Mouse (Mus musculus) heart, embryonic 10.5 days (tissue): Measurements from ENCODE around the gene Kank2. TPM values are rescaled to one million over a fixed set of nuclear protein-coding genes. Genes with fewer than 3 reads are reported as not detected.
"Not testable (repeated sequence)": the region's sequence is repeated elsewhere in the genome, so short reads cannot be mapped to it uniquely, and the experiment has no call there.

Source experiments
- DNase-seq: peaks from one replicate; pipeline ENCODE4 v3.0.0-alpha.2; 2017; ENCODE audit warnings: low spot score
- H3K27ac ChIP-seq: fragments of 300-500 bp; sonication (generic); 2 replicates; pipeline ENCODE4 v1.5.1; 2016; ENCODE audit warnings: mild to moderate bottlenecking
- H3K27me3 ChIP-seq: fragments of 300-500 bp; sonication (generic); 2 replicates; pipeline ENCODE4 v1.6.1; 2016; ENCODE audit warnings: mild to moderate bottlenecking; ENCODE audit not compliant: poor library complexity, insufficient read depth, severe bottlenecking
- H3K36me3 ChIP-seq: fragments of 300-500 bp; sonication (generic); 2 replicates; pipeline ENCODE4 v1.6.1; 2016; ENCODE audit warnings: mild to moderate bottlenecking, moderate library complexity
- H3K4me1 ChIP-seq: fragments of 300-500 bp; sonication (generic); 2 replicates; pipeline ENCODE4 v1.6.1; 2016; ENCODE audit warnings: mild to moderate bottlenecking
- H3K4me3 ChIP-seq: fragments of 300-500 bp; sonication (generic); 2 replicates; pipeline ENCODE4 v1.5.1; 2016; ENCODE audit warnings: mild to moderate bottlenecking, moderate library complexity
- H3K9me3 ChIP-seq: fragments of 300-500 bp; sonication (generic); 2 replicates; pipeline ENCODE4 v1.6.1; 2016; ENCODE audit warnings: mild to moderate bottlenecking, moderate library complexity
- WGBS: fragments of 180-500 bp; shearing (Covaris S2); methylation state at CpG from one replicate; pipeline ENCODE4 v1.1.7; 2016; 5-methylcytosine and 5-hydroxymethylcytosine counted together
- polyA plus RNA-seq: library from polyadenylated mRNA; unstranded; fragments of >200 nt; fragmentation: Nextera tagmentation; extraction: Ambion mirVana; gene quantifications from 2 replicates; pipeline ENCODE4 v1.2.1, GENCODE M21; 2016

Kank2 gene
- polyA plus RNA-seq, 1 experiment from 2014 or later, result 16.9 TPM

DNA sequence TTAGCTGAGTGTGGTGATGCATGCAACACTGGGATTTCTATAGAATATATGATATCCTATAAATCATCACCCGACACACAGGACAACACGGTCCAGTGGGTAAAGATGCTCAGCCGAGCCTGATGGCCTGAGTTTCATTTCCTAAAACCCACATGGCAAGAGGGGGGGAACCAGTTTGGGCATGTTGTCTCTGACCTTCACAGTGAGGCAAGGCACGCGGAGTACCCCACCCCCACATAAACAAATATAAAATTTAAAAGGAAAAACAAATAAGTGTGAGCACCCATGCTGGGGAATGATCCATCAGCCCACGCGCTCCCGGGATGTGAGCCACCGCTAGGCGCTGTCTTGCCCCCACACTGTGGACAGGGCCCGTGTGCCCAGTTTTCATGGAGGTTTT is 8.4 kb upstream of the Kank2 start:
- no peak overlapping the region for H3K4me3 ChIP-seq
- H3K9me3 ChIP-seq, result no peaks in the 10 kb centered on the region
- 88% methylated on average over 11 of the region's 11 CpGs for WGBS
- peaks cover 64% of the 10 kb centered on the region for H3K36me3 ChIP-seq
- H3K27me3 ChIP-seq, result no peaks in the 10 kb centered on the region
- no peak overlapping the region for H3K27ac ChIP-seq
- peaks cover 17% of the 10 kb centered on the region for H3K4me1 ChIP-seq
- DNase-seq, result no peak

DNA sequence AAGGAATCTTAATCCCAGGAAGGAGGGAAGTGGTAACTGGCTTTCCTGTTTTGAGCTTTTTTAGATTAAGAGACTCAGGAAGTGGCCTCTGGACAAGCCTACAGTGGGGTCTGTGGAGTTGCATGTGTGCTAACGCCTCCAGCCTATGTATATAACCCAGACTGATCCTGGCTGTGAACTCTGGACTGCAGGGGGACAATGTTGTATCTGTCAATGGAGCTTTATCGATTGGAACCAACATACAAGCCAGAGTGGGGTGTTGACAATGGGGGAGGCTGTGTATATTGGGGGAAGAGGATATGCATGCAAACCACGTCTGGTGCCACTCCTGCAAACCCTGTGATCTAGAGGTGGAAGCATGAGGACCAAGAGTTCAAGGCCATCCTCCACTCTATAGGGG is 7.8 kb upstream of the Kank2 start:
- no peaks in the 10 kb centered on the region for H3K9me3 ChIP-seq

DNA sequence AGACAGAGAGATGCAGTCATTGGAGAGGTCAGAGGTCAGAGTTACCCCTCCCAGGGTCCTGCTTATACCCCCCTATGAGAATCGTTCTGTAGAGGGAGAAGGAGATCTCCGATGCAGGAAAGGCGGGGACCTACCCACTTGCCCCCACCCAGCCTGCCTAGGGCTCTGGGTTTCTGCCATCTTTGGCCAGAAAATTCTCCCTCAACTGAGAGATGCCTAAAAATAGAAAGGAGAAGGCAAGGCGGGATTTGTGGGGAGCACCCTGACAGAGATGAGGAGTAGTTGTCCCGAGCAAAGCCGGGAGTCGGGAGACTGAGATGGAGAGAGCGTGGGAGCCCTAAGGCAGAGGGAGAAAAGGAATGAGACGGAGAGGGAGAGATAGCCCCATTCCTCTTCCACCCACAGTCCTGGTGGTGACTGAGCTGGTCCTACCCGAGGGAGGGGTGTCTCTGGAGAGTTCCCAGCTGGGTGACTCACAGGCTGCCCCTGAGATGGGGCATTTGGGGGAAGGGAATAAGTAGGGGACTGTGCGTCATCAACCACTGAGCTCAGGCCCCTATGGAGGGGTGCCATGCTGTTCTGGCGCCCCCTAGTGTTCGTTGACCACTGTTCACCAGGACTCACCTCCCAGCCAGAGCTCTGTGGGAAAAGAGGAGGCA is 5.6 kb upstream of the Kank2 start:
- Histone ChIP-seq H3K4me3 (peak overlapping the region; percentile 27), H3K27me3 (no peaks in the 10 kb centered on the region), H3K9me3 (no peaks in the 10 kb centered on the region), H3K27ac (peak overlapping the region; percentile 75), H3K36me3 (peaks cover 55% of the 10 kb centered on the region), H3K4me1 (peaks cover 22% of the 10 kb centered on the region)
- 29% methylated on average over 13 of the region's 13 CpGs for WGBS
- DNase-seq, result peak; percentile 91

More for the DNA sequence above, 7.8 kb upstream of the Kank2 start:
- no peak overlapping the region for H3K4me3 ChIP-seq
- H3K4me1 ChIP-seq, result peaks cover 17% of the 10 kb centered on the region
- WGBS, result 72% methylated on average over 3 of the region's 3 CpGs
- peaks cover 64% of the 10 kb centered on the region for H3K36me3 ChIP-seq
- H3K27ac ChIP-seq, result no peak overlapping the region
- no peak for DNase-seq
- no peaks in the 10 kb centered on the region for H3K27me3 ChIP-seq

- 91% methylated on average over 7 of the region's 7 CpGs for WGBS
- peaks cover 38% of the 10 kb centered on the region for H3K4me1 ChIP-seq
These were observed 3.0 kb upstream of the Kank2 start for GRCm38 (mm10) chr9:21801591-21801990.

GRCm38 (mm10) chr9:21801121-21801520 is 2.6 kb upstream of the Kank2 start:
- Histone ChIP-seq H3K36me3 (peaks cover 40% of the 10 kb centered on the region), H3K4me1 (peaks cover 43% of the 10 kb centered on the region), H3K27me3 (no peaks in the 10 kb centered on the region), H3K4me3 (no peak overlapping the region), H3K9me3 (no peaks in the 10 kb centered on the region), H3K27ac (no peak overlapping the region)
- WGBS, result 72% methylated on average over 7 of the region's 7 CpGs
- no peak for DNase-seq

More at GRCm38 (mm10) chr9:21801591-21801990, 3.0 kb upstream of the Kank2 start:
- H3K9me3 ChIP-seq, result no peaks in the 10 kb centered on the region
- H3K27ac ChIP-seq, result no peak overlapping the region
- H3K27me3 ChIP-seq, result no peaks in the 10 kb centered on the region
- peaks cover 44% of the 10 kb centered on the region for H3K36me3 ChIP-seq
- H3K4me3 ChIP-seq, result no peak overlapping the region
- DNase-seq, result no peak

DNA sequence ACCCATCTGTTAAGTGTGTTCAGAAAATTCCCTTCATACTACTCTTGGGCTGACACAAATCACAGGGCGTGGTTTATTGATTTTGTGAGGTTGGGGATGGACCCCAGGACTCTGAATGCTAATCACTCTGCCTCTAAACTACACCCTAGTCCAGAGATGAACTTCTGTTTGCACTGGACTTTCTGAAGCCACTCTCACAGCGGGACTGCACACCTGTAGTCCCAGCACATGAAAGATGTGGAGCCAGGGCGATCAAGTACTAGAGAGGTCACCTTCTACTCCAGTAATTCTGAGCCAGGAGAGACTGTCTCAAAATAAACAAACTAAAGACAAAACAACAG is 436 bp upstream of the Kank2 start:
- DNase-seq, result no peak
- Histone ChIP-seq H3K27me3 (no peaks in the 10 kb centered on the region), H3K27ac (peak overlapping the region; percentile 94), H3K9me3 (no peaks in the 10 kb centered on the region), H3K4me3 (peak overlapping the region; percentile 78), H3K4me1 (peaks cover 52% of the 10 kb centered on the region), H3K36me3 (peaks cover 52% of the 10 kb centered on the region)
- 61% methylated on average over 3 of the region's 3 CpGs for WGBS

DNA sequence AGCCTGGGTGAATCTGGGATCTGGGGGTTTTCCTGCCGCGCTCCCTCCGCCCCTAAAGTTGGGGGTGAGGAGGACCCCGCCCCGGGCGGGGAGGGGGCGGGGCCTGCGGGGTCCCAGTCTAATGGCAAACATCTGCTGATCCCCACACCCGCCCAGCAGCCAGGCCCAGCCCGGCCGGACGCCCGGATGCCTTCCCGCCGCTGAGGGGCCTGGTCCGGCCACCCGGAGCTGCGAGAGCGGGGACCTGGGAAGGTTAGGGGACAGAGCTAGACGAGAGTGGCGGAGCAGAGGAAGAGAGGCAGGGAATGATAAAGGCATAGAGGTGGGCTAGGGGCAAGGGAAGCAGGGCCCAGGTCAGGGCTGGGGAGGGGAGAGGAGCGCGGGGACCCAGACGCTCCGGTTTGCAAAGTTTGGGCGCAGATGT is 611 bp downstream of the Kank2 start:
- peak overlapping the region; percentile 94 for H3K27ac ChIP-seq
- no peaks in the 10 kb centered on the region for H3K9me3 ChIP-seq
- H3K27me3 ChIP-seq, result no peaks in the 10 kb centered on the region
- H3K36me3 ChIP-seq, result peaks cover 55% of the 10 kb centered on the region
- H3K4me3 ChIP-seq, result peak overlapping the region; percentile 78
- H3K4me1 ChIP-seq, result peaks cover 47% of the 10 kb centered on the region
- WGBS, result 0% methylated on average over 25 of the region's 26 CpGs
- peak; percentile 82 for DNase-seq

GRCm38 (mm10) chr9:21796919-21797318 is 1.6 kb downstream of the Kank2 start:
- H3K4me3 ChIP-seq, result peak overlapping the region; percentile 78
- H3K27ac ChIP-seq, result peak overlapping the region; percentile 94
- H3K36me3 ChIP-seq, result peaks cover 56% of the 10 kb centered on the region
- WGBS, result 65% methylated on average over 3 of the region's 3 CpGs
- DNase-seq, result no peak
- H3K9me3 ChIP-seq, result no peaks in the 10 kb centered on the region
- H3K4me1 ChIP-seq, result peaks cover 58% of the 10 kb centered on the region
- no peaks in the 10 kb centered on the region for H3K27me3 ChIP-seq

DNA sequence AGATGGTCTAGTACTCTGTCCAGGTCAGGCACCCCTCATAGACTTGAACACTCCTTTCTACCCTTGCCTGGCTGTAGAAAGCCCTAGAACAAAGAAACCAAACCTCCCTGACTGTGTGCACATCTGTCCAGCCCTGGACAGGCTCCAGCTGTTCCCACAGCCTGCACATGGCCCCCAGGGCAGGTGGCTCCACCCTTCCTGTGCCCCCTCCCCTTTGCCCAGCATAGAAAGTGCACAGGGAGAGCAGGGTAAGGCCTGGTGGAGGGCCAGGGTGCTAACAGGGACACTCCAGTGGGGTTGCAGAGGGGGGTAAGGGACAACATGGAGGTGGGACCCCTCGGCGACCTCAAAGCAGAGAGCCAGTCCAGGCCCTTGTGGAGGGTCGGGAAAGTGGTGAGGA is 2.3 kb downstream of the Kank2 start:
- no peaks in the 10 kb centered on the region for H3K27me3 ChIP-seq
- peaks cover 56% of the 10 kb centered on the region for H3K36me3 ChIP-seq
- H3K4me1 ChIP-seq, result peaks cover 64% of the 10 kb centered on the region
- DNase-seq, result no peak
- H3K27ac ChIP-seq, result peak overlapping the region; percentile 94
- WGBS, result 56% methylated on average over 3 of the region's 3 CpGs
- peak overlapping the region; percentile 78 for H3K4me3 ChIP-seq
- H3K9me3 ChIP-seq, result no peaks in the 10 kb centered on the region

DNA sequence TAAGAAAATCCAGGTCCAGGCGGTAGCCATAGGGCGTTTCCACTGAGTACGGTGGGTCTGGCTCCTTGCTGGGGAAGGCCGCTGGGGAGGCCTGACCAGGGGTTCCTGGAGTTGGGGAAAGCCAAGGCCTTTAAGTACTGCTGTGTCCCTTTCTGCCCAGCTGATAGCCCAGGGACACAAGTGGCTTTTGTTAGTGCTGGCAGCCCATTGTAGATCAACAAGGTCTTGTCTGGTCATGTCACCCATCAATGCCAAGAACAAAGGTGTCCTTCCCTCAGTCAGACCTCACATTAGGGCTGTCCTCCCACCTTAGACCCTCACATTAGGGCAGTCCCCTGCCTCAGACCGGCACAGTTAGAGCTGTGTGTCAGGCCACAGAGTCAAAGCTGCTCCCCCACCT is 3.0 kb downstream of the Kank2 start:
- DNase-seq, result no peak
- H3K27me3 ChIP-seq, result no peaks in the 10 kb centered on the region
- H3K36me3 ChIP-seq, result peaks cover 54% of the 10 kb centered on the region
- peak overlapping the region; percentile 94 for H3K27ac ChIP-seq
- no peaks in the 10 kb centered on the region for H3K9me3 ChIP-seq
- H3K4me1 ChIP-seq, result peaks cover 61% of the 10 kb centered on the region
- 74% methylated on average over 5 of the region's 5 CpGs for WGBS
- H3K4me3 ChIP-seq, result peak overlapping the region; percentile 78

DNA sequence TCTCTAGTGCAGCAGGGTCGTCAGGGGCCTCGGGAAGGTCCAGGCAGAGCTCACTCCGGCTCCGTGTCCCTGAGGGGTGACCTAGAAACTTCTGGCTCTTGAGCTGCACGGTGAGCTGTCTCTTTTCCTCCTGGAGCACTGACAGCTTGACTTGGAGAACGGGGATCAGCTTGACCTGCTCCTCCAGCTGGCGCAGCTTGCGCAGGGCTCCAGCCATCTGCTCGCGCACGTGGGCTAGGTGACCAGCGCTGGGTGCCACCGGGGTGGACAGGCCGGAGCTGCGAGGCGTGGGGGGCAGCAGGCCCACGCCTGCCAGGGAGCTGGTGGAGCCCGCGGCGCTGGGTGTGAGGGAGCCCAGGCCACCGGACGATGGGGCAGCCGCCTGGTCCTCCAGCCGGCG is 3.6 kb downstream of the Kank2 start:
- Histone ChIP-seq H3K36me3 (peaks cover 59% of the 10 kb centered on the region), H3K4me1 (peaks cover 64% of the 10 kb centered on the region), H3K4me3 (no peak overlapping the region), H3K27ac (peak overlapping the region; percentile 94), H3K27me3 (no peaks in the 10 kb centered on the region), H3K9me3 (no peaks in the 10 kb centered on the region)
- WGBS, result 92% methylated on average over 25 of the region's 25 CpGs
- no peak for DNase-seq

GRCm38 (mm10) chr9:21794344-21794834 is 4.2 kb downstream of the Kank2 start:
- WGBS, result 94% methylated on average over 18 of the region's 18 CpGs
- Histone ChIP-seq H3K4me3 (no peak overlapping the region), H3K9me3 (no peaks in the 10 kb centered on the region), H3K36me3 (peaks cover 64% of the 10 kb centered on the region), H3K4me1 (peaks cover 64% of the 10 kb centered on the region), H3K27ac (no peak overlapping the region), H3K27me3 (no peaks in the 10 kb centered on the region)
- DNase-seq, result no peak

- H3K4me1 ChIP-seq, result peaks cover 57% of the 10 kb centered on the region
- H3K4me3 ChIP-seq, H3K9me3 ChIP-seq, H3K27ac ChIP-seq, H3K27me3 ChIP-seq, DNase-seq: not testable (repeated sequence)
- peaks cover 73% of the 10 kb centered on the region for H3K36me3 ChIP-seq
- 92% methylated on average over 6 of the region's 6 CpGs for WGBS
These were observed 5.0 kb downstream of the Kank2 start for GRCm38 (mm10) chr9:21793507-21793906.

DNA sequence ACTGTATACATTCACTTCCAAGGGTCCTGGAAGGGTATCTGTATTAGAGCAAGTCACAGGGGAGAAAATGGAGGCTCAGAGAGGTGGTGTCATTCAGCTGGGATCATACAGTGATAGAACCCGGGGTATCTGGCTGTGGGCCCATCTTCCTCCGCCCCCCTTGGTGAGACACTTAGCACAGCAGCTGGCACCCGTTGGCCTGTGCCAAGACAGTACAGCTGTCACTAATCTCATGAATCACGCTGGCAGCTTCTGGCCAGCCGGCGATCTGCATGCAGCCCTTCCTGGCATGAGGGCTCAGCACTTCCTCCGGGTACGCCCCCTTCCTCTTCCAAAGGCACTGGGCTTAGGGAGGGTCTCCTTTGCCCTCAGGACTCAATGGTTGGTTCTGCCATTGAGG is 5.9 kb downstream of the Kank2 start:
- Histone ChIP-seq H3K36me3 (peaks cover 81% of the 10 kb centered on the region), H3K27ac (peak overlapping the region; percentile 65; the same call in 1 of the 2 replicates), H3K9me3 (no peaks in the 10 kb centered on the region), H3K27me3 (no peaks in the 10 kb centered on the region), H3K4me3 (no peak overlapping the region), H3K4me1 (peaks cover 54% of the 10 kb centered on the region)
- 70% methylated on average over 8 of the region's 8 CpGs for WGBS
- DNase-seq, result no peak
